Mouse (Mus musculus) embryo, embryonic 9.5 days (tissue): ENCODE data around the gene Wdr25.

Source experiments
- DNase-seq: peaks from one replicate; pipeline ENCODE4 v3.0.0-alpha.2; 2017; ENCODE audit errors: extremely low spot score

Wdr25 gene

GRCm38 (mm10) chr12:108937506-108937905 is 44.1 kb downstream of the Wdr25 start:
- DNase-seq: no peak

- DNase-seq: no peak
Measured at GRCm38 (mm10) chr12:108938844-108939243, 45.4 kb downstream of the Wdr25 start.

GRCm38 (mm10) chr12:108939317-108939716 is 45.9 kb downstream of the Wdr25 start:
- no peak for DNase-seq

DNA sequence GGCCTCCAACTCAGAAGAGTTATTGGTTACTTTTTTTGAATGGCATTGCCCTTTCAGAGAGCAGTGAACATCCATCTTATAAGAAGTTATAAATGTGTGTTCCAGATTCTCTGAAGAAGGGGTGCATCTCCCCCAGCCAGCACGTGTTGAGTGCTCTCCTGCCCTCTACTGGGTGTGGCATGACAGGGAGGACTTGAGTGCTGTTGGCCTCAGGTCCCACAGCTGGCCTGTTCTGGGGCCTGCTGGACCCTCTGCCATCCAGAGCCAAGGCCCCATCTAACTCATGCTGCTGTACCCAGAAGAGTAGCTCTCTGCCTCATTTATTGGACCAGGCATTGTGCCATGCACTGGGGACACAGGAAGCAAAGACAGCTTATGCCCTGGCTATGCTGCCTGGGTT is 46.8 kb downstream of the Wdr25 start:
- no peak for DNase-seq

DNA sequence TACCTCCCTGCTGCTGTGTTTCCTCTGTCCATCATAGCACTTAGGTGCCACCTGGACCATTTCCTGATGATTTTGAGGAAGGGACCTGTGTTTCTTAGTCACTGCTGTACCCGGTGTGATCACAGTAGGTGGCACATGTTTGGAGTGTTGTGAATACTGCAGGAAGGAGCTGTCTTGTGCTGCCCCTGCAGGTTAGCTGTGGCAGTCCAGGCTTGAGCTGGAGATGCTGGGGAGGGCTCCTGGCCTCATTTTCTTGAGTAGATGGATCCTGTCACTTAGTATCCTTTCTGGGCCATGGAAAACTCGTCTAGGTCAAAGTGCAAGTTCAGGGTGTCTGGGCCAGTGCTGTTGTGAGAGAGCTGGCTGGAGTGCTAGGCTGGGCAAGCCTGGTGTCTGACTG is 47.9 kb downstream of the Wdr25 start:
- no peak for DNase-seq

GRCm38 (mm10) chr12:108942203-108942923 is 48.9 kb downstream of the Wdr25 start:
- DNase-seq: no peak

DNA sequence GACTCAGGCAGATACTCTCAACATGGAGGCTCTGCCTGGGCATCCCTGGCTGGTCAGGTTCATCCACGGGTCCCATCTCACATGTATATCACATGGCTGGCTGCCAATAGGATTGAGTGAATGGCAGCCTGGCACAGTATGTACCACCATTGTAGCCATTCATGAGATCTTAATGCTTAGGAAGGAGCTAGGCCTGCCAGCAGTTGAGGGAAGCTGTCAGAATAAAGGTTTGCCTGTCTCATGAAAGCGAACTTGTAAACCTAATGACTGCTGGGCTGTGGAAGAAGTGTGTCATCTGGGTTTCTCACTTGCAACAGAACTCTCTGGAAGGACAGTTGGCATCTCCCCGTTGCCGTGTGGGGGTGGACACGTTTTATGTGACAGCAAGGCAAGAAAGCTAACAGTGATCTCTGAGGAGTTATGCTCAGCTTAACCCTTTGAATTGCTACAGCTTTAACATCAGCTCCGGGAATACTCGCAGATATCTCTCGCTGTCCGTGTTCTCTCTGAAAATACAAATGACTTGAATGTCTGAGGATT is 59.6 kb downstream of the Wdr25 start:
- DNase-seq: no peak

DNA sequence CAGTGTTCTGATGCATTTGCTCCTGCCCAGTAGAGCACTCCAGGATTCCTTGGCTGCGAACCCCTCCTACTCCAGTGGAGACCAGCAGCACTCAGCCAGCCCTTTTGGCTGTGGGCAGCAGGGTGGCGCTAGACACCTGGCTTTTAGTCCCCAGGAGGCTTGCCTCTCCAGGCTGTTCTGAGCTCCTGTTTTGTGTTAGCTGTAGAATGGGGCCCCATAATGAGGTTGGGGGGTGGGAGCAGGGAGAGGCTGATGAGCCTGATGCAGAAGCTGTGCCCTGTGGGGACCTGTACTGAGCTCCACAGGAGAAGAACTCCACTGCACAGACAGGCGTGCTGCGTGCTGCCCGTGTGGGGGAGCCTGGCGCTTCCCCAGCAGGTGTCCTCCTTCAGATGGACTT is 60.4 kb downstream of the Wdr25 start:
- DNase-seq: peak; percentile 27

- DNase-seq: no peak
Measured at GRCm38 (mm10) chr12:108954456-108954855, 61.0 kb downstream of the Wdr25 start.

GRCm38 (mm10) chr12:108958483-108958882 is 65.1 kb downstream of the Wdr25 start:
- DNase-seq: no peak

- peak; percentile 29 for DNase-seq
Measured at GRCm38 (mm10) chr12:108958991-108959638, 65.7 kb downstream of the Wdr25 start.

DNA sequence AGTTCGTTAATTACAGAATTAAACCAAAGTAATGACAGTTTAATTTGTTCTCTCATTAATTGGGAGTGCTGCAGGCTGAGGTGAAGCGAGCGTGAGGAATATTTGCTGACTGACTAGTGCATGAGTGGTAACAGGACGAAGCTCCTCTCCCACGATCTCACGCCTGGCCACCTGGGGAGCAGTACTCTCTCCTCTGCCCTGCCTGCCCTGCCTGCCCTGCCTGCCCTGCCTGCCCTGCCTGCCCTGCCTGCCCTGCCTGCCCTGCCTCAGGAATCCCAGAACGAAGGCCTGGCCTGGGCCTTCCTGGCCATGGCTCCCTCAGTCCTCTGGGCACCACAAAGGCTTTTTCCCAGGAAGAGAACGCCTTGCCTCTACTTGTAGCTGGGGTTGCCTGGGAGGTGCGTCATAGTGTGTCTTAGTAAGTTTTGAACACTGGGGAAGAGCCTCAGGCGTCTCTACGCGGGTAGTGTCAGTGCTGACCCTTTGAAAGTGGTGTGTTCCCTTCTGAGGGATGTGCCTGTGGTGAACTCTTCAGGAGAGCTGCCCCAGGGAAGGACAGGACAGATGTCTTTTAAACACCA is 66.3 kb downstream of the Wdr25 start:
- peak; percentile 18 for DNase-seq

DNA sequence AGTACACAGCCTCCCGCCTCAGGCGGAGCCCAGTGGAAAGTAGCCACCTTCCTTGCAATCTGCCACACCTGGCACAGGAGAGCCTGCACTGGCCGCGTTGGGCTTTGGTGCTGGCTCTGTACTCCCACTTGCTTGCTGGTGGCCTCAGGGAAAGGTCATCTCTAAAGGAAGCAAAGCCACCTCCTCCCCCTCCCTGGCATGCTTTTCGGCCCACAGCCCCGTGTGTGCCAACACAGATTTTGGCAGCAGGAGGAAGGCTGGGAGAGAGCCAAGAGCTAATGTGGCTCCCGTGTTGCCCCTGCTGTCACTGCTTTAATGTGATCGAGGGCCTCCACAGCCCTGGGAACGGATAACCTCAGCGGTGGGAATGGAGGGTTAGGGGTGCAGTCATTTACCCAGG is 66.8 kb downstream of the Wdr25 start:
- DNase-seq: no peak

GRCm38 (mm10) chr12:108967631-108968030 is 74.2 kb downstream of the Wdr25 start:
- DNase-seq: no peak

DNA sequence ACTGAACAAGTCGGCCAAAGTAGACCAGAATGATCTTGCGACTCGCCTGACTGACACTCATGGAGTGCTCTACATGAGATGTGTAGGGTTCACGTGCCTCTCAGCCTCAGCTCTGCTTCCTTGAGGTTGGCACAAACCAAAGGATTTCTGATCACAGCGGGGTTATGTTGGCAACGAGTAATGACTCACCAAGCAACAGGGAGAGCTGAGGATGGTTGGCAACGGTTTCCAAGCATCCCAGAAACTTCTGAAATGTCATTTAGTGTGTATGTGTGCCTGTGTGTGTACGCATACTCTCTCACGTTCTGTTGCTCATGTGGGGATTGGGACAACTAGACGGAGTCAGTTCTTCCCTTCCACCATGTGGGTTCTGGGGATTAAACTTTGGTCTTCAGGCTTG is 74.6 kb downstream of the Wdr25 start:
- no peak for DNase-seq

- no peak for DNase-seq
Measured at GRCm38 (mm10) chr12:108971446-108971845, 78.0 kb downstream of the Wdr25 start.

- no peak for DNase-seq
Measured at GRCm38 (mm10) chr12:108972234-108972633, 78.8 kb downstream of the Wdr25 start.

- no peak for DNase-seq
Measured at GRCm38 (mm10) chr12:108979977-108980376, 86.5 kb downstream of the Wdr25 start.

DNA sequence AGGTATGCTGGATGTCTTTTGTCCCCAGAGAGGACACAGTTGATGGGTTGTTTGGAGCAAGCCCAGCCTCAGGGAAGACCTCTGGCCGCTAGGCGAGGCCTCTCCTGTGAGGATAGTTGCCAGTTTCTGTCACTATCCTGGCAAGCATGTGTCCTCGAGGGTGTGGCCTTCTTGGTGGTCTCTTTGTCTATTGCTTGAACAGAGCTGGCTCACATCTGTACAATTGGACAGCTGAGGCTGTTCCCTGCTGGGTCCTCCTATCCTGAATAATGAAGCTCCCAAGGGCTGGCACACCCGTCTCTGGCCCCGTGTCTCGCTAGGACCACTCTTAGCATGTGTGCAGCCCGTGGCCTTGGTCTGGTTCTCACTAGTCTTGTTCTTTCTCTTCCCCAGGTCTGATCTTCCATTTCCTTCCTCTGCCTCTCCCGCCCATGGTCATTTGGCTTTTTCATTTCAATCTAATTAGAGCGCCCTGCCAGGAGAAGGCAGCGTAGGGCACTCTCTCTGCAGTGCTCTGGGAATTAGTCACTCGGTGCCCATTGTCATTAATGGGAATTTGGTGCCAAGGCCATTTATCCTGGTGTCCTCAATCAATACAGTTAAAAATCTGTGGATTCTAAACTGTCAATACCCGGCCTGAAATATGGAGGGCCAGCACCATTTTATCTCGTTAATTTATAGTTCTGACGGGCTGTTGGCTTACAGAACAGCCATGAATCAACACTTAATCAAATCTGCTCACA is 88.7 kb downstream of the Wdr25 start:
- no peak for DNase-seq

DNA sequence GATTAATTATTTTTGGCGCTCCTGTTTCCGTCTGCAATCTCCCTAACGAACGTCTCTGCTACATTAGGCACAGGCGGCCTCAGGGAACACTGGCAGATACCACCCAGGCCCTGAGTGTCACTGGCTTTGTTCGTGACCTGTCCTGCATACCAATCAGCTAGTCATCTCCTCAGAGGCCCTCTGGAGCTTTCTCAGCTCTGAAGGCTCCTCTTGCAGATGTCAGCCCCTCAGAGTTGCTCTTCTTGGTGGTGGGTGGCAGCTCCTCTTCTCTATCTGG is 89.2 kb downstream of the Wdr25 start:
- no peak for DNase-seq

DNA sequence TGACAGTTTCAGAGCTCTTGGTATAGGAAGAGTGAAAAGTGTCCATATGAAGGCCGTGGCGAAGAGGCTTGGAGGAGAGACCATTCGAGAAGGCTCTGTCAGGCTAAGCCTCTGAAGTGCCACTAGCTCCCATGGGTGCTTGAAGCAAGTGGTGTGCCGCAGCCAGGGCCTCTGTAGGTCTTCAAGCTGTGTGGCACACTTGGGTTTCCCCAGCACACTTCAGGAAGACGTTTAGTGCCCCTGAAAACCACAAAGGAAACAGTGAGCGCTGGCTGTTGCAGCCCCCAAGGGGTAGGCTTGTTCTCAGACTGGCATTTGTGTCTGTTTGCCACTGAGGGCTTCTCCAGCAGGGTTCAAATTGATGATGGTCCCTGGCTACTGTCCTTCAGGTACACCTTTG is 90.1 kb downstream of the Wdr25 start:
- no peak for DNase-seq

GRCm38 (mm10) chr12:108984471-108984870 is 91.0 kb downstream of the Wdr25 start:
- DNase-seq: no peak

- DNase-seq: no peak
Measured at GRCm38 (mm10) chr12:108985025-108985424, 91.6 kb downstream of the Wdr25 start.
